Mouse (Mus musculus) macrophage (primary cell): ENCODE results near the gene Olfr485. TPM values are rescaled to one million over a fixed set of nuclear protein-coding genes. Genes with fewer than 3 reads are reported as not detected.
"Not testable (repeated sequence)": the region's sequence is repeated elsewhere in the genome, so short reads cannot be mapped to it uniquely, and the experiment has no call there.

Experiments used
- H3K27ac ChIP-seq: fragments of 350-480 bp; formaldehyde crosslinking; 2 replicates; pipeline ENCODE4 v1.9.0; 2021
- H3K36me3 ChIP-seq: fragments of 350-480 bp; formaldehyde crosslinking; 2 replicates; pipeline ENCODE4 v1.9.0; 2021; ENCODE audit errors: inconsistent target
- H3K4me3 ChIP-seq: fragments of 350-480 bp; formaldehyde crosslinking; 2 replicates; pipeline ENCODE4 v1.9.0; 2021; ENCODE audit errors: inconsistent target
- H3K79me2 ChIP-seq: fragments of 350-480 bp; formaldehyde crosslinking; 2 replicates; pipeline ENCODE4 v1.9.0; 2021; ENCODE audit errors: inconsistent target
- WGBS: methylation state at CpG from one replicate; pipeline ENCODE4 v1.1.7; 2026; ENCODE audit warnings: inconsistent platforms; ENCODE audit not compliant: missing documents; 5-methylcytosine and 5-hydroxymethylcytosine counted together
- polyA plus RNA-seq: library from polyadenylated mRNA; stranded (reverse); fragments of 250-400 nt; gene quantifications from 3 replicates; pipeline ENCODE4 v1.2.4, GENCODE M21; 2018; ENCODE audit warnings: inconsistent platforms
- total RNA-seq, 78 experiments: library from RNA; depleted of rRNA; stranded (reverse); fragments of 250-400 nt; gene quantifications; 1 replicate in 9 of 78; 2 replicates in 24 of 78; 3 replicates in 43 of 78; 4 replicates in 2 of 78; pipeline ENCODE4 v1.2.4; 2018; ENCODE audit warnings: inconsistent platforms in 56 of 78

Gene Olfr485
- not detected for total RNA-seq (2018; cell fraction: chromatin; rRNA removed)
- total RNA-seq (2018; cell fraction: cytosol; rRNA removed): not detected
- not detected for total RNA-seq (2018; cell fraction: nucleus; rRNA removed)
- polyA plus RNA-seq: not detected in 3 replicates

- H3K36me3 ChIP-seq: no peaks in the 10 kb centered on the region
- no peak within 1 kb of the TSS for H3K27ac ChIP-seq
- no peaks in the 10 kb centered on the region for H3K79me2 ChIP-seq
- H3K4me3 ChIP-seq: no peak within 1 kb of the TSS
Measured at GRCm38 (mm10) chr7:108159771-108160170, at the start of gene Olfr485. Gene Olfr485, minus strand, starts transcription at chr7:108159871.

GRCm38 (mm10) chr7:108196938-108197337 is 37.3 kb upstream of the Olfr485 start:
- 66% methylated on average over 6 of the region's 6 CpGs for WGBS
- no peak overlapping the region for H3K4me3 ChIP-seq
- no peak overlapping the region for H3K27ac ChIP-seq
- no peaks in the 10 kb centered on the region for H3K36me3 ChIP-seq
- H3K79me2 ChIP-seq: no peaks in the 10 kb centered on the region

- H3K4me3 ChIP-seq, H3K79me2 ChIP-seq, H3K27ac ChIP-seq, H3K36me3 ChIP-seq: not testable (repeated sequence)
- 46% methylated on average over 3 of the region's 3 CpGs for WGBS
Measured at GRCm38 (mm10) chr7:108196337-108196736, 36.7 kb upstream of the Olfr485 start.

- not testable (repeated sequence) for H3K27ac ChIP-seq, H3K4me3 ChIP-seq, H3K79me2 ChIP-seq, H3K36me3 ChIP-seq
- 67% methylated on average over 1 of the region's 1 CpGs for WGBS
Measured at GRCm38 (mm10) chr7:108192714-108193113, 33.0 kb upstream of the Olfr485 start.

GRCm38 (mm10) chr7:108191196-108191595 is 31.5 kb upstream of the Olfr485 start:
- not testable (repeated sequence) for H3K4me3 ChIP-seq, H3K79me2 ChIP-seq, H3K36me3 ChIP-seq, H3K27ac ChIP-seq
- 65% methylated on average over 2 of the region's 2 CpGs for WGBS

- 96% methylated on average over 2 of the region's 2 CpGs for WGBS
- H3K79me2 ChIP-seq, H3K36me3 ChIP-seq, H3K27ac ChIP-seq, H3K4me3 ChIP-seq: not testable (repeated sequence)
Measured at GRCm38 (mm10) chr7:108185237-108185636, 25.6 kb upstream of the Olfr485 start.

- H3K4me3 ChIP-seq, H3K79me2 ChIP-seq, H3K27ac ChIP-seq, H3K36me3 ChIP-seq: not testable (repeated sequence)
- 90% methylated on average over 3 of the region's 3 CpGs for WGBS
Measured at GRCm38 (mm10) chr7:108184401-108184800, 24.7 kb upstream of the Olfr485 start.

- not testable (repeated sequence) for H3K27ac ChIP-seq, H3K36me3 ChIP-seq, H3K4me3 ChIP-seq, H3K79me2 ChIP-seq
- WGBS: 100% methylated on average over 1 of the region's 1 CpGs
Measured at GRCm38 (mm10) chr7:108172642-108173041, 13.0 kb upstream of the Olfr485 start, which contains the start of gene Olfr486. Gene Olfr486, minus strand, starts transcription at chr7:108172742.

- H3K79me2 ChIP-seq: no peaks in the 10 kb centered on the region
- H3K36me3 ChIP-seq: no peaks in the 10 kb centered on the region
- H3K4me3 ChIP-seq: no peak within 1 kb of the TSS
- no peak within 1 kb of the TSS for H3K27ac ChIP-seq
Measured at GRCm38 (mm10) chr7:108127349-108127748, 32.3 kb downstream of the Olfr485 start, which contains the start of gene Olfr484. Gene Olfr484, minus strand, starts transcription at chr7:108127449.

- no peak overlapping the region for H3K27ac ChIP-seq
- WGBS: 67% methylated on average over 1 of the region's 1 CpGs
- no peaks in the 10 kb centered on the region for H3K79me2 ChIP-seq
- no peak overlapping the region for H3K4me3 ChIP-seq
- H3K36me3 ChIP-seq: no peaks in the 10 kb centered on the region
Measured at GRCm38 (mm10) chr7:108121416-108121815, 38.3 kb downstream of the Olfr485 start.

- no peak overlapping the region for H3K27ac ChIP-seq
- no peaks in the 10 kb centered on the region for H3K36me3 ChIP-seq
- no peak overlapping the region for H3K4me3 ChIP-seq
- WGBS: 0% methylated on average over 1 of the region's 1 CpGs
- no peaks in the 10 kb centered on the region for H3K79me2 ChIP-seq
Measured at GRCm38 (mm10) chr7:108120681-108121080, 39.0 kb downstream of the Olfr485 start.

Other genes with a start within 250 kb of the Olfr485 start
- not detected in 3 replicates for gene Olfr473, start 229.4 kb downstream of the Olfr485 start, polyA plus RNA-seq
- not detected in 3 replicates for gene Olfr474, start 205.2 kb downstream of the Olfr485 start, polyA plus RNA-seq
- not detected in 3 replicates for gene Olfr476, start 195.1 kb downstream of the Olfr485 start, polyA plus RNA-seq
- gene Olfr477, start 173.2 kb downstream of the Olfr485 start, polyA plus RNA-seq: not detected in 3 replicates
- not detected in 3 replicates for gene Olfr478, start 125.9 kb downstream of the Olfr485 start, polyA plus RNA-seq
- not detected in 3 replicates for gene Olfr479, start 109.2 kb downstream of the Olfr485 start, polyA plus RNA-seq
- not detected in 3 replicates for gene Olfr480, start 92.5 kb downstream of the Olfr485 start, polyA plus RNA-seq
- gene Olfr481, start 80.0 kb downstream of the Olfr485 start, polyA plus RNA-seq: not detected in 3 replicates
- gene Olfr482, start 62.3 kb downstream of the Olfr485 start, polyA plus RNA-seq: 0.11 TPM in 1 of 3 replicates, not detected in the others
- not detected in 3 replicates for gene Olfr483, start 59.0 kb downstream of the Olfr485 start, polyA plus RNA-seq
- not detected in 3 replicates for gene Olfr484, start 32.4 kb downstream of the Olfr485 start, polyA plus RNA-seq
- gene Olfr486, start 12.9 kb upstream of the Olfr485 start, polyA plus RNA-seq: not detected in 3 replicates
- gene Olfr487, start 54.8 kb upstream of the Olfr485 start, polyA plus RNA-seq: not detected in 3 replicates
- gene Olfr488, start 98.5 kb upstream of the Olfr485 start, polyA plus RNA-seq: not detected in 3 replicates
- gene Olfr490, start 129.1 kb upstream of the Olfr485 start, polyA plus RNA-seq: not detected in 3 replicates
- not detected in 3 replicates for gene Olfr491, start 153.6 kb upstream of the Olfr485 start, polyA plus RNA-seq
- gene Olfr492, start 163.8 kb upstream of the Olfr485 start, polyA plus RNA-seq: not detected in 3 replicates
- gene Olfr493, start 187.1 kb upstream of the Olfr485 start, polyA plus RNA-seq: not detected in 3 replicates
- not detected in 3 replicates for gene Olfr494, start 205.5 kb upstream of the Olfr485 start, polyA plus RNA-seq
- gene Olfr495, start 233.3 kb upstream of the Olfr485 start, polyA plus RNA-seq: not detected in 3 replicates